Mouse (Mus musculus): Measurements from ENCODE around the gene Asf1a.

DNA sequence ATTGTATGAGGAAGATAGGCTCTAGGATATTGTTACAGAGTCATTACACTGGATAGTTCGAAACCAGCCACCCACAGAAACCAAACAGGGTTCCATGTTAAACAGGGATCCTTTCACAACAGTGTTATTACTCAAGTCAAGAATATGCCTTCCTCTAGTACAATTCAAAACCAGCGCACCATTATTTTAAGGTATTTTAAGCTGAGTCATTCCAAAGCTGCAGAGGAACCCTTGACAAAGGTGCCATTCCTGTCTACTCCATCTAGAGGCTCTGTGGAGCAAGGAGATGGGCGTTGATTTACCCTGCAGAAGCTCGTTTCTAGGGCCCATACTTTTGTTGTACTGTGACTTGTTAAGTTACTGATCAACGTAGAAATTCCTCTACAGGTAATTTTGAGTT, 2.3 kb downstream of the Asf1a start:
- TF ChIP-seq CTCF (IDR thresholded peaks at IDR 0.05; ENCODE audit: low read depth) (peak; percentile 56), EP300 (IDR thresholded peaks at IDR 0.05; ENCODE audit: low read depth) (no peak)
